Mouse (Mus musculus) ES-Bruce4 (cell line): ENCODE measurements around the gene Abcf1.

ENCODE experiments used
- CTCF ChIP-seq: IDR thresholded peaks from one replicate; pipeline ENCODE4 v1.8.1; 2011; ENCODE audit warnings: low read depth, low read length
- EP300 ChIP-seq: IDR thresholded peaks from 2 replicates; pipeline ENCODE4 v1.6.1; 2011; ENCODE audit warnings: low read depth, low read length; ENCODE audit not compliant: insufficient read depth
- POLR2A ChIP-seq: IDR thresholded peaks from one replicate; pipeline ENCODE4 v1.8.1; 2011; ENCODE audit warnings: low read length; ENCODE audit not compliant: insufficient read depth

GRCm38 (mm10) chr17:35923281-35923680, 46.3 kb downstream of the Abcf1 start:
- no peak for TF ChIP-seq CTCF
- no peak for TF ChIP-seq EP300
- no peak for TF ChIP-seq POLR2A
